Comparison of ENCODE assay signal across 26 mouse cellular contexts in genomic region chr12:105988434-105988833, GRCm38 (mm10). TPM values are rescaled to one million over a fixed set of nuclear protein-coding genes. Genes with fewer than 3 reads are reported as not detected.
DNase-seq lines count a peak whose midpoint lies in the region; ATAC-seq and TF ChIP-seq lines count a peak whose summit lies in the region.
"Had no signal": no experiment of that assay in that cellular context is flagged by ENCODE, and none has a peak within 500 bp of the region (broad histone marks: within the 10 kb centered on the region; RNA-seq: fewer than 3 reads in every experiment).

No protein-coding gene starts in this region.

- TF ChIP-seq CTCF in stomach, postnatal 0 days (IDR thresholded peaks at IDR 0.05; ENCODE audit: low read depth), result no peak
- no peak for TF ChIP-seq CTCF in liver, embryonic 14.5 days (IDR thresholded peaks at IDR 0.05; ENCODE audit: low read depth)
- TF ChIP-seq CTCF in liver, postnatal 0 days (IDR thresholded peaks at IDR 0.05; ENCODE audit: low read depth), result no peak

- no peak overlapping the region for H3K4me2 ChIP-seq in stomach, embryonic 15.5 days
- H3K4me2 ChIP-seq in stomach, postnatal 0 days (replicated peaks; ENCODE audit: low read depth), result no peak overlapping the region
- peak overlapping the region; percentile 39 for H3K4me2 ChIP-seq in liver, embryonic 14.5 days (ENCODE audit: low read depth)
- no peak overlapping the region for H3K4me2 ChIP-seq in liver, postnatal 0 days (ENCODE audit: low read depth, low read length)
- H3K4me2 ChIP-seq: embryonic facial prominence, embryonic 13.5 days; forebrain, embryonic 12.5 days; forebrain, embryonic 15.5 days; heart, embryonic 11.5 days; hindbrain, embryonic 14.5 days had no signal

- no peaks in the 10 kb centered on the region for H3K27me3 ChIP-seq in stomach, embryonic 15.5 days (replicated peaks)
- H3K27me3 ChIP-seq in stomach, postnatal 0 days (ENCODE audit: control insufficient read depth, insufficient read depth, low read length), result no peaks in the 10 kb centered on the region
- H3K27me3 ChIP-seq in liver, embryonic 14.5 days (ENCODE audit: control insufficient read depth, insufficient read depth, low read length), result no peaks in the 10 kb centered on the region
- H3K27me3 ChIP-seq in liver, postnatal 0 days (ENCODE audit: insufficient read depth, low read length), result no peaks in the 10 kb centered on the region
- H3K27me3 ChIP-seq: embryonic facial prominence, embryonic 13.5 days; forebrain, embryonic 15.5 days had no signal

- no peak overlapping the region for H3K27ac ChIP-seq in stomach, embryonic 15.5 days
- H3K27ac ChIP-seq in stomach, postnatal 0 days (replicated peaks), result no peak overlapping the region
- peak overlapping the region; percentile 23; the same call in 1 of the 2 replicates for H3K27ac ChIP-seq in liver, embryonic 14.5 days
- H3K27ac ChIP-seq in liver, postnatal 0 days (ENCODE audit: low read depth), result no peak overlapping the region
- H3K27ac ChIP-seq: embryonic facial prominence, embryonic 10.5 days; embryonic facial prominence, embryonic 13.5 days; forebrain, embryonic 12.5 days; heart, adult 2 months; hindbrain, embryonic 14.5 days; hindbrain, postnatal 0 days had no signal

- no peaks in the 10 kb centered on the region for H3K9me3 ChIP-seq in stomach, embryonic 15.5 days
- no peaks in the 10 kb centered on the region for H3K9me3 ChIP-seq in stomach, postnatal 0 days (ENCODE audit: control insufficient read depth, low read length)
- H3K9me3 ChIP-seq in liver, embryonic 14.5 days (ENCODE audit: control insufficient read depth, low read length), result peaks cover 5% of the 10 kb centered on the region
- peaks cover 5% of the 10 kb centered on the region; the same call in 1 of the 2 replicates for H3K9me3 ChIP-seq in liver, postnatal 0 days (ENCODE audit: low read length)
- H3K9me3 ChIP-seq: embryonic facial prominence, embryonic 13.5 days had no signal

- WGBS in stomach, embryonic 15.5 days, result 83% methylated on average over 4 of the region's 4 CpGs
- 91% methylated on average over 4 of the region's 4 CpGs for whole genome bisulfite sequencing in stomach, postnatal 0 days
- 34% methylated on average over 4 of the region's 4 CpGs for WGBS in liver, embryonic 14.5 days (ENCODE audit: insufficient replicate concordance)
- 63% methylated on average over 4 of the region's 4 CpGs for WGBS in liver, postnatal 0 days (ENCODE audit: insufficient replicate concordance)

- no peak for DNase-seq in stomach, postnatal 0 days (ENCODE audit: low spot score)
- peak in 2 of 3 experiments; percentile 34 to 40 for DNase-seq in liver, embryonic 14.5 days (ENCODE audit: low read depth in 3 of 3, low spot score in 3 of 3)
- no peak for DNase-seq in liver, postnatal 0 days
- DNase-seq in heart, postnatal 4 days, result no peak
- no peak for DNase-seq in right cerebral cortex, postnatal 10 days (ENCODE audit: low spot score in 2 of 2)
- DNase-seq: adrenal gland, adult 8-10 months; adrenal gland, postnatal 25 days; cerebellum, adult 11-12 months; cerebellum, adult 8-10 months; cerebellum, postnatal 10 days; cerebellum, postnatal 36 days; embryo, embryonic 11 days; gastrocnemius, postnatal 10 days; gastrocnemius, postnatal 36 days; heart, adult 2 months; heart, postnatal 36 days had no signal

- no peak overlapping the region for H3K9ac ChIP-seq in stomach, embryonic 15.5 days
- H3K9ac ChIP-seq in stomach, postnatal 0 days (ENCODE audit: low read length), result no peak overlapping the region
- no peak overlapping the region for H3K9ac ChIP-seq in liver, embryonic 14.5 days (replicated peaks)
- H3K9ac ChIP-seq in liver, postnatal 0 days (replicated peaks), result no peak overlapping the region
- H3K9ac ChIP-seq: embryonic facial prominence, embryonic 13.5 days; forebrain, embryonic 12.5 days; forebrain, embryonic 15.5 days; hindbrain, embryonic 14.5 days had no signal

- H3K4me1 ChIP-seq in stomach, embryonic 15.5 days, result no peaks in the 10 kb centered on the region
- no peaks in the 10 kb centered on the region for H3K4me1 ChIP-seq in stomach, postnatal 0 days (replicated peaks; ENCODE audit: control insufficient read depth, insufficient read depth)
- peaks cover 16 to 21% of the 10 kb centered on the region in 2 experiments for H3K4me1 ChIP-seq in liver, embryonic 14.5 days (replicated peaks; ENCODE audit: control insufficient read depth in 2 of 2, insufficient read depth in 2 of 2, low read length in 1 of 2)
- H3K4me1 ChIP-seq in liver, postnatal 0 days (ENCODE audit: insufficient read depth), result no peaks in the 10 kb centered on the region

- peak; percentile 50; the same call in 1 of the 2 replicates for ATAC-seq in stomach, embryonic 15.5 days (ENCODE audit: insufficient read depth, low FRiP score, low read depth)
- no peak for ATAC-seq in stomach, postnatal 0 days (ENCODE audit: low FRiP score, low TSS enrichment)
- ATAC-seq in liver, embryonic 14.5 days (ENCODE audit: insufficient read depth), result peak; percentile 92
- ATAC-seq in liver, postnatal 0 days, result no peak
- ATAC-seq: activated CD4-positive, CD25-positive, alpha-beta regulatory T cell, adult 4 months; forebrain, embryonic 15.5 days; hindbrain, postnatal 0 days had no signal

- TF ChIP-seq EP300 in stomach, postnatal 0 days (optimal IDR thresholded peaks at IDR 0.05), result no peak
- TF ChIP-seq EP300 in liver, embryonic 14.5 days (IDR thresholded peaks at IDR 0.05; ENCODE audit: low read depth), result peak; percentile 63
- 0 out of 2 replicates have a peak, but pooled peaks have one; percentile 9 for TF ChIP-seq EP300 in liver, postnatal 0 days (IDR thresholded peaks at IDR 0.05; ENCODE audit: low read depth)

- no peak overlapping the region for H3K4me3 ChIP-seq in stomach, embryonic 15.5 days (replicated peaks)
- no peak overlapping the region for H3K4me3 ChIP-seq in stomach, postnatal 0 days (ENCODE audit: low read depth, low read length)
- no peak overlapping the region for H3K4me3 ChIP-seq in liver, embryonic 14.5 days (ENCODE audit: insufficient read depth in 1 of 2, low read depth in 2 of 2, low read length in 2 of 2)
- no peak overlapping the region for H3K4me3 ChIP-seq in liver, postnatal 0 days (ENCODE audit: low read depth, low read length)
- H3K4me3 ChIP-seq: embryonic facial prominence, embryonic 10.5 days; embryonic facial prominence, embryonic 13.5 days; erythroblast, embryonic 14.5 days; forebrain, embryonic 12.5 days; forebrain, embryonic 15.5 days; heart, adult 2 months had no signal

- no peaks in the 10 kb centered on the region for H3K36me3 ChIP-seq in stomach, embryonic 15.5 days
- no peaks in the 10 kb centered on the region for H3K36me3 ChIP-seq in stomach, postnatal 0 days (ENCODE audit: control insufficient read depth, insufficient read depth, low read length)
- H3K36me3 ChIP-seq in liver, embryonic 14.5 days (replicated peaks; ENCODE audit: control insufficient read depth, insufficient read depth, low read depth), result no peaks in the 10 kb centered on the region
- no peaks in the 10 kb centered on the region for H3K36me3 ChIP-seq in liver, postnatal 0 days (replicated peaks; ENCODE audit: insufficient read depth, low read length)
- H3K36me3 ChIP-seq: embryonic facial prominence, embryonic 10.5 days; embryonic facial prominence, embryonic 13.5 days; forebrain, embryonic 12.5 days; forebrain, embryonic 15.5 days had no signal

RNA-seq across cellular contexts. Expression of gene Vrk1, which starts 21.6 kb away (rescaled TPM):
- polyA plus RNA-seq in stomach, embryonic 15.5 days (2015; fragmentation: Nextera tagmentation; extraction: Ambion mirVana), result 64.3 and 68.9 TPM in 2 replicates
- polyA plus RNA-seq in stomach, postnatal 0 days (2015; fragmentation: Nextera tagmentation; extraction: Ambion mirVana), result 23.9 and 26.7 TPM in 2 replicates
- 34.0 and 60.2 TPM in 2 replicates for polyA plus RNA-seq in liver, embryonic 14.5 days (2012; rRNA removed)
- 103 and 111 TPM in 2 replicates for polyA plus RNA-seq in liver, embryonic 14.5 days (2014; fragmentation: Nextera tagmentation; extraction: Ambion mirVana)
- 44.8 and 45.8 TPM in 2 replicates for polyA plus RNA-seq in liver, postnatal 0 days (2015; fragmentation: Nextera tagmentation; extraction: Ambion mirVana)
- total RNA-seq in heart, postnatal 4 days (2021), result 10 to 100 TPM; 26.4 to 28.0 TPM

Comparison
In these comparisons a context has a peak if more than half of its experiments do, and no peak if none do; other contexts are left out.
1. ATAC-seq: peak in stomach, embryonic 15.5 days (single experiment) and liver, embryonic 14.5 days (single experiment); none in stomach, postnatal 0 days (single experiment) and liver, postnatal 0 days (single experiment).
2. DNase-seq: peak in liver, embryonic 14.5 days (2 of 3); none in stomach, postnatal 0 days (single experiment), liver, postnatal 0 days (single experiment), heart, postnatal 4 days (single experiment) and right cerebral cortex, postnatal 10 days (0 of 2).